In genomic region chr5:82396632-82397234, GRCm38 (mm10) we compare ENCODE assay signal across 14 mouse cellular contexts.
"Had no signal": no experiment of that assay in that cellular context is flagged by ENCODE, and none has a peak within 500 bp of the region (broad histone marks: within the 10 kb centered on the region; RNA-seq: fewer than 3 reads in every experiment).

No protein-coding gene starts in this region.

- H3K4me1 ChIP-seq: limb, embryonic 13.5 days; midbrain, embryonic 12.5 days; neural tube, embryonic 12.5 days had no signal

- H3K27me3 ChIP-seq: limb, embryonic 13.5 days; midbrain, embryonic 12.5 days; neural tube, embryonic 12.5 days had no signal

- H3K4me2 ChIP-seq: limb, embryonic 13.5 days; midbrain, embryonic 12.5 days; neural tube, embryonic 12.5 days had no signal

- H3K27ac ChIP-seq: kidney, postnatal 0 days; limb, embryonic 13.5 days; liver, embryonic 14.5 days; midbrain, embryonic 12.5 days; neural tube, embryonic 12.5 days had no signal

- DNase-seq: kidney, adult 9 months; kidney, postnatal 36 days; layer of hippocampus, adult 9-11 months; left cerebral cortex, postnatal 4 days; lung, adult 18-20 months; right cerebral cortex, postnatal 4 days; spleen, adult 18-20 months; thymus, adult 2 months; thymus, postnatal 25 days had no signal

- H3K4me3 ChIP-seq: limb, embryonic 13.5 days; midbrain, embryonic 12.5 days; neural tube, embryonic 12.5 days had no signal

- H3K9ac ChIP-seq: limb, embryonic 13.5 days; liver, embryonic 14.5 days; midbrain, embryonic 12.5 days; neural tube, embryonic 12.5 days had no signal

- H3K9me3 ChIP-seq: limb, embryonic 13.5 days; midbrain, embryonic 12.5 days; neural tube, embryonic 12.5 days had no signal

- H3K36me3 ChIP-seq: limb, embryonic 13.5 days; midbrain, embryonic 12.5 days; neural tube, embryonic 12.5 days had no signal
